Mouse (Mus musculus) cerebellum, postnatal 14 days (tissue): ENCODE results near the gene Psors1c2.

Source experiments
- DNase-seq, 2 experiments: peaks; one replicate each; pipeline ENCODE4 v3.0.0; 2021; ENCODE audit warnings: mixed read lengths in 2 of 2

Psors1c2 gene

GRCm38 (mm10) chr17:35517526-35517925 lies 15.5 kb upstream of the Psors1c2 start:
- DNase-seq = no peak

GRCm38 (mm10) chr17:35524354-35524753 lies 8.6 kb upstream of the Psors1c2 start:
- peak; percentile 25 to 59 for DNase-seq

- DNase-seq = no peak
These were observed 6.4 kb upstream of the Psors1c2 start for GRCm38 (mm10) chr17:35526644-35527043.

- DNase-seq = no peak
These were observed 641 bp upstream of the Psors1c2 start for GRCm38 (mm10) chr17:35532360-35532759.

DNA sequence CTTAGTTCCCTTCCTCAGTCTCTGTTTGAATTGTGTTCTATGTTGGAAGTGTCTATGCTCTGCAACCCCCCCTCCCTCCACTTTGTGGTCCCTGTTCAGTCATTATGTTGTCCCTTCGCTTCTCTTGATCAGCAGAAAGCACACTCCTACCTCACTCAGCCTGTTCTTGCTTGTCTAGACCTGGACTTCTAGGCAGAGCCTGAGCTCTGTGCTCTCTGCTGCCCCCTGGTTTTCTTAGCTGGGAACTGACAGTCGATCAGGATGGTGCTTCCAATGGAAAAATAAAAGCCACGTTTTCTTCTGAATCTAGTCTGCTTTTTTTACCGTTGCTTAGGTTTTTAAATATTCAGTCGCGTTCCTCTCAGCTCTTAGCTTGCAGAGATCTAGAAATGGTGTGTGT lies 1.3 kb downstream of the Psors1c2 start:
- peak; percentile 88 to 92 for DNase-seq

DNA sequence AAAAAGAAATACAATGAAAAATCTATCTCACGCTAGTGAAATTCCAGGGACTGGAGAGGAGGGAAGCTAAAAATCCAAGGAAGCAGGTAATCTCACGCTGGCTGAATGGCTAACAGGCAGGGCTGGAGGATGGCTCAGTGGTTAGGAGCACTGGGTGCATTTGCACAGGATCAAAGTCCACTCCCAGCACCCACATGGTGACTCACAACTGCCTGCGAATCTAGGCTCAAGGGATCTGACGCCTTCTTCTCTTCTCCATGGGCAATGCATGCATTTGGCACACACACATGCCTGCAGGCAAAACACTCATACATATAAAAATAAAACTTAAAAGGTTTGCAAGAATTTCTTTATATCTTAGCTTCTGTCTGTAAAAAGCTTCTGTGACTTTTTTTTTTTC lies 4.4 kb downstream of the Psors1c2 start:
- DNase-seq = no peak

DNA sequence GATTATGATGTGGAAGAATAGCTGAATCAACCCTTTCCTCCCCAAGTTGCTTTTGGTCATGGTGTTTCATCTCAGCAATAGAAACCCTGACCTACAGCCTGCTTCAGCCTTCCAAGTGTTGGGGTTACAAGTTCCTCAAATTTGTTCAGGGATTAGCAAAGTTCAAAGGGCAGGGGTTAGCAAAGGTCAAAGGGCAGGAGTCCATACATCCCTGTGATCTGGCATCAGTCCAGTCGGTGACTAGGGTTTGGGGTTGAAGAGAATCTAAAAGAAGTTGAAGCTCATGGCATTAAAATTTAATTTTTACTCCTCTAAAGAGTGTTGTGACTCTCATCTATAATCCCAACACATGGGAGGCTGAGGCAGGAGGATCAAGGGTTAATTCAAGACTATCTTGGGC lies 5.5 kb downstream of the Psors1c2 start:
- DNase-seq = no peak

DNA sequence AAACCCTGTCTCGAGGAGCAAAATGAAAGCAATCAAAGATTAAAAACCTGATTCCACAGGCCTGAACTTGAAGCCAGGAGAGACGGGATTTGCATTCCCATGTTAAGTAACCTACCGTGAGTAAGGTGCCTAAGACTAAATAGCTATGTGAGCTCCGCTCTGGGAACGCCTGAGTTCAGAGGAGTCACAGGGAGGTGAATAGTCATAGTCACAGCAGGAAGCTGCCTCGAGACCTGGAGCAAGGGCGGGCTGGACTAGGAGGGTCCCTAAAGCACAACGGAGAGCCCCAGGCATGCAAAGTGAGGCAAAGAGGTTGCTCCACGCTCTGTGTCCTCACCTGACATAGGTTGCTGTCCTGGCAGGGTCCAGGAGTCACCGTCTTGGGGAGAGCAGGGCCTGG lies 6.5 kb downstream of the Psors1c2 start:
- no peak for DNase-seq

- no peak for DNase-seq
These were observed 9.9 kb downstream of the Psors1c2 start for GRCm38 (mm10) chr17:35542761-35543411.

DNA sequence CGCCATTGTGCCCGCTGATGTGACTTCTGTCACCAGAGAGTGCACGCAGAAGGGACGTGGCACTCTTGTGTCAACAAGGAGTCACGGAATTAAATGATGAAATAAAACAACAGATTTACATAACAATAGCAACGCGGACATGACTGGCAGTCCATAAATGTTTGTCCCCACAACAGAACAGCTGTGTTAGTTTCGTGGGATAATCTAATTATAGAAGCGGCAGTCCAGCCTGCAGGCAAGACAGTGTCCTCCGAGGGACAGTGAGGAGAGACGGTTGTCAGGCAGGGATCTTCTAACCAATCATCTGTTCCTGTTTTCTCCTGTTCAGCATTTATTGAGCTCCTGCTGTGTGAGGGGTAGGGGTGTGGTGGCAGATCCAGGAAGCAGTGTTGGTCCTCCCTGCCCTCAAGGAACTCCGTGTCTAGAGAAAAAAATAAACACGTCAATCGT lies 10.4 kb downstream of the Psors1c2 start:
- no peak for DNase-seq

GRCm38 (mm10) chr17:35544001-35544400 lies 11.0 kb downstream of the Psors1c2 start:
- no peak for DNase-seq

DNA sequence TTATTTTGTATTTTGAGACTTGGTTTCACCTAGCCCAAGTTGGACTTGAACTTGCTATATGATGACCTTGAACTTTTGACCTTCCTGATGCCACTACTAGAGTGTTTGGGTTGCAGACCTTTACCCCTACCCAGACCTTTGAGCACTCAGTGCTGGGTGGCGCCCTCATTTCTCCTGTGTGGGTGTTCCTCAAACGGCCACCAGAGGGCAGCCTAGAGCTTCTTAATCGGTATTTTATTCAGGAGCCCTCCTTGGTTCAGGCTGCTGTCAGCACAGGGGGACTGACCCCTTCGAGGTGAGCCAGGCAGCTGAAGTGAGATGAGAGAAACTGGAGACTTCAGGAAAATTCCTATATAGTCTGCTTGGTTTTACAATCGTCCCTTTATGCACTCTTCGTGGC lies 11.7 kb downstream of the Psors1c2 start:
- peak; percentile 81 to 85 for DNase-seq

DNA sequence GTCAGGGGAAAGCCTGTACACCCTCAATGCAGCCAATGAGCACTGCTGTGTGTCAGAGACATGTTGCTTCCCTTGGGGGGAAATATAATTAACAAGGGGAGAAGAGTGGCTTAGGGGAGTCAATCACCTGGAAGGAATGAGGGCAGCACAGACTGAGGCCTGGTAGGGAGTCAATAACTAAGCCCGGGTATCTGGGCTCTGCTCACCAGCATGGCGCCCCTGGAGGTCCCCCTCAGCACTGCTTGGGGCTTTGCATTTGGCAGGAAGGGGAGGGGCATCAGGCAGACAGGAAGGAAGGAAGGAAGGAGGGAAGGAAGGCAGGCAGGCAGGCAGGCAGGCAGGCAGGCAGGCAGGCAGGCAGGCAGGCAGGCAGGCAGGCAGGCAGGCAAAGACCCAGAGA lies 14.5 kb downstream of the Psors1c2 start:
- DNase-seq = peak in 1 of 2 experiments; percentile 33

DNA sequence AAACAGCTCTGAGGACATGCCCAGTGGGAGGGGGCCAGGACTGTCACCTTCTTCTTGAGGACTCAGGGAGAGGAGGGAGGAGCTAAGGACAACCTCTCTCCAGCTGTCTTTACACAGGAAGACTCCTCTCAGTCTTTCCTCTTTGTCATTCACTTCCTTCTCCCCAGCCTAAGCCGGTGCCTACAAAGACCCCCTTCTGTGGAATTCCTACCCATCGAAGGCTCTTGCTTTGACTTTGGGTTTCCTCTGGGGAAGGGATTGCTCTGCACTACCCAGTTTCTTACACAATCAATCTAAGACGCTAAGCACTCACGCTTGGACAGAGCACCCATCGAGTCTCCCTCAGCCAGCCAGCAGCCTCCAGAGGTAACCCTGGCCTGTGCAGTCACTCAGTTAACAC lies 15.6 kb downstream of the Psors1c2 start:
- DNase-seq = no peak

- peak; percentile 94 to 95 for DNase-seq
These were observed 16.6 kb downstream of the Psors1c2 start for GRCm38 (mm10) chr17:35549437-35550142.

GRCm38 (mm10) chr17:35550143-35550494 lies 17.1 kb downstream of the Psors1c2 start:
- no peak for DNase-seq

DNA sequence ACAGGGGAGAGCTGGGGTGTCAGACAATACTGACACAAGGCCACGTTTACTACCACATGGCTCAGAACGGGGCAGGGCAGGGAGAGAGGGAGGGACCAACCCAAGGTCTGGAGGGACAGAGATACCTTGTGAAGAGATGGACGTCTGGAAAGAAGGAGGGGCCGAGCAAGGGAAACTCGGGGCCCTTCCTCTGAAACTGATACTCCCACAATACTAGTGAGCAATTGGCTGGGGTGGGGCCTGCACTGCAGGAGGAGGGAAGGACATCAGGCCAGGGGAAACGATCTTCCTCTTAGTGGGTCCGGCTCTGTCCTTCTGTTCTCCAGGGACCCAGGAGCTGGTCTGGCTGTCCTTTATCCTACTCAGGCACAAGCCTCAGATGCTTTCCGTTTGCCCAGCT lies 17.9 kb downstream of the Psors1c2 start:
- DNase-seq = no peak

DNA sequence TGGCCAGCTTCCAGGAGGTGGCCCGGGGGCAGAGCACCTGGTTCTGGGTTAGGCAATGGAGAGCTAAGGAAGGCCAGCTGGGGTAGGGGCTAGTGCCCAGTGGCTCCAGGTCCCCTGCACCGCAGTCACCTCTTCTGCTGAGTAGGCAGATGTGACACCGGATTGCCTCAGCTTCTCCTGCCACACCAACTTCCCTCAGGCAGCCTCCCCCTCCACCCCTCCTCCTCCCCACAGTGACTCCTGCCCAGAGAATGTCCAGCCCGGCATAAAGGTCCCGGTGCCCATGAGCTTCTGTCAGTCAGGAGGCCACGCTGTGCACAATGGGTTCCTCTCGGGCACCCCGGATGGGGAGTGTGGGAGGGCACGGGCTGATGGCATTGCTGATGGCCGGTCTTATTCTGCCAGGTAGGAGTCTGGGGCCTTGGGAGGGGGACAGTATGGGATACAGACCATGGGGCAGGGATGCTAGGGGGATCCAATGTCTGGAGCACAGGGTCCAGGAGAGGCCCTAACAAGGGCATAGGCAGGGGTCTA lies 18.9 kb downstream of the Psors1c2 start, which contains the start of gene Cdsn:
Gene Cdsn (plus strand): TSS at position 248 of the 534 bp plus-strand sequence.
- no peak for DNase-seq

DNA sequence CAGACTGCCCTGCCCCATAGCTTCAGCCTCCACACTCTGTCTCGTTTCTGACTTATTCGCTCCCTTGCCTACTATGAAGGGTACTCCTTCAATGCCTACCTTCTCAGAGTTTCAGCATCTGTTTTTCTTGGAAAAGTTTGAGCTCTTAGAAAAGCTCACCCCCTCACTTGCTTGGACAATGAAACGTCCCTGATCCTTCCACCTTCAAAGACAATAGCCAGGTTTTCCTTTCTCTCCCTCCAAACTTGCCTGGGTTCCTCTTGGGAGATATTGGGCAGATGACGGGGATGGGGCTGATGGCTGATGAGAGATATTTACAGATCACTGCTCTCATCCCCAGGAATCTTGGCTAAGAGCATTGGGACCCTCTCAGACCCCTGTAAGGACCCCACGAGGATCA lies 21.3 kb downstream of the Psors1c2 start:
- no peak for DNase-seq

DNA sequence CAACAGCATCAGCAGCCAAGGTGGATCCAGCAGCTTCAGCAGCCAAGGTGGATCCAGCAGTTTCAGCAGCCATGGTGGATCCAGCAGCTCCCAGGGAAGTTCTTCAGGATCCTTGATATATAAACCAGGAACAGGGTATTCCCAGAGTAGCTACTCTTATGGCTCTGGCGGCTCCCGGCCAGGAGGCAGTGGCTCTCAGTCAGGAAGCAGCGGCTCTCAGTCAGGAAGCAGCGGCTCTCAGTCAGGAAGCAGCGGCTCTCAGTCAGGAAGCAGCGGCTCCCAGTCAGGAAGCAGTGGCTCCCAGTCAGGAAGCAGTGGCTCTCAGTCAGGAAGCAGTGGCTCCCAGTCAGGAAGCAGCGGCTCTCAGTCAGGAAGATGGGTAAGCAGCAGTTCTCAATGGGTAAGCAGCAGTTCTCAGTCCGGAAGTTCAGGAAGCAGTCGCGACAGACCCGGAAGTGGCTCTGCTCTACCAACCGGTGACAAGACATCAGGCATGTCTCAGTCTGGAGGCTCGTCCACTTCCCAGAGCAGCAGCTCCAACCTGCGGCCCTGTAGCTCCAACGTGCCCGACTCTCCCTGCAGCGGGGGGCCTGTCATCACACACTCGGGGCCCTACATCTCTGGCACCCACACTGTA lies 21.9 kb downstream of the Psors1c2 start:
- DNase-seq = no peak

DNA sequence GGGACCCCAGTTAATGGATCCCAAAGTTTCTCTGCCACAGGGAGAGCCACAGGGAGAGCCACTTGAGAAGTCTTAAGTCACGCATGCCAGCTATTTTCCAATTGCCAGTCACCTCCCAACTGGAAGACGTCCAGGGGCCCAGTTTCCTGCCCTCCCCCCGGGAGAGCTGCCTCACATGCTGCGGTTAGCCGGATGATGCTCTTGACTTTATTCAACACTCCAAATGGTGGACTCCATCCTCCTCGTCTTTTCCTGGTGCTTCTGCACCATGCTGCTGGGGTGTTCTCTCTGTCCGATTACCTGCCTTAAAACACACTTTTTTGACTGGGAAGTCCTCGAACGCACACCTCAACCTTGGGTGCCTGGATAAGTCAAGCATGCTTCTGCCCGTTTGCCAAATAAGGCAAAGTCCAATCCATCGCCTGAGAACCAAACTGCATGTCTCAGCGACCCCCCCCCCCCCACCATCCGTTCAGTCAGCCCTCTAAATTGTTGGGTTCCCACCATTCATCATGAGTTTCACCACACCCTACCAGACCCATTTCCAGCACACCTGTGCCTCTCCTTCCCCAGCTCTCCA lies 23.3 kb downstream of the Psors1c2 start:
- DNase-seq = no peak

DNA sequence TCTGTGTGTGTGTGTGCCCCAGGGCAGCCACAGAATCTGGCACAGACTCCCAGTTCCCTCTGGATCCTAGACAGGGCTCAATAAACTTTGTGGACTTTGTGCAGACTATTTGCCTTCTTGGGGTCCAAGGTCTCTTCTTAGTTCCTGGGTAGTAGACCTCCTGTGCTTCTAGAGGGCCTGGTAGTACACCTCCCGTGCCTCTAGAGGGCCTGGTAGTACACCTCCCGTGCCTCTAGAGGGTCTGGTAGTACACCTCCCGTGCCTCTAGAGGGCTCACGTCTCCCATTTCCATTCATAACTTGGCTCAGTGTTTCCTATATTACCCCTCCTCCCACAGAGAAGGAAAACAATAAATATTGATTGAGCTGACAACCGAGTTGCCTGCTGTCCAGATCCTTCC lies 23.8 kb downstream of the Psors1c2 start:
- DNase-seq = peak; percentile 63 to 81

DNA sequence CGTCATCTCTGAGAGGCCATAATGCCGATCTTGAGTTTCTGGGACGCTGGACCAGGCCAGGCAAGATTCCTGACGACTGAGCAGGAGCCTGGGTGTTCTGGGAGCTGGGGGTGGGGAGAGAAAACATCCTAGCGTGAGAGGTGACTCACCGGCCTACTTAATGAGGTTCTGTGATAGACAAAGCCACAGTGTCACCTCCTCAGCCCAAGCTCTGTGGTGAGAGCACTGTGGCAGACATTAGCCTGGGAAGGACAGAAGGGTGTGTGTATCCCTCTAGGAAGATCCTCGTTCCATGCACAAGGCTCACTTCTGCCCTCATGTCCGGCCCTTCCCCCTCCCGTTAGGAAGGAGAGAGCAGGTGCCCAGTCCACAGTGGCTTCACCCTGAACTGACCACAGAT lies 24.4 kb downstream of the Psors1c2 start:
- no peak for DNase-seq
